Mouse (Mus musculus) CH12.LX (cell line): Measurements from ENCODE around the gene Tmem39b. TPM values are rescaled to one million over a fixed set of nuclear protein-coding genes. Genes with fewer than 3 reads are reported as not detected.

Source experiments
- DNase-seq: peaks from one replicate; pipeline ENCODE4 v3.0.0-alpha.2; 2013; ENCODE audit errors: extremely low read depth
- H3K27ac ChIP-seq: 2 replicates; pipeline ENCODE4 v1.5.1; 2012; ENCODE audit warnings: low read depth, mild to moderate bottlenecking, control low read depth, moderate library complexity; ENCODE audit not compliant: insufficient read depth
- H3K27me3 ChIP-seq: replicated peaks from 2 replicates; pipeline ENCODE3; 2012; ENCODE audit warnings: inconsistent platforms
- H3K36me3 ChIP-seq, 2 experiments: replicated peaks in 1 of 2; 2 replicates each; pipeline versions ENCODE3 to v1.6.1; 2012; ENCODE audit warnings: inconsistent platforms in 1 of 2, low read length in 1 of 2, mild to moderate bottlenecking in 1 of 2, mixed read lengths in 1 of 2, moderate library complexity in 1 of 2; ENCODE audit not compliant: control insufficient read depth in 1 of 2, insufficient read depth in 1 of 2
- H3K4me1 ChIP-seq, 2 experiments: 2 replicates each; pipeline ENCODE4 v1.6.1; 2012; ENCODE audit warnings: inconsistent platforms in 1 of 2, moderate library complexity in 1 of 2; ENCODE audit not compliant: insufficient read depth in 2 of 2, control insufficient read depth in 1 of 2
- H3K4me2 ChIP-seq: 2 replicates; pipeline ENCODE4 v1.6.1; 2012; ENCODE audit warnings: low read depth, mild to moderate bottlenecking, control low read depth; ENCODE audit not compliant: poor library complexity, insufficient read depth, severe bottlenecking
- H3K4me3 ChIP-seq, 3 experiments: fragments of 150-350 bp in 1 of 3; sonication (generic) in 1 of 3; replicated peaks in 1 of 3; 2 replicates each; pipeline versions ENCODE3 to v1.5.1; 2011 to 2012; ENCODE audit warnings: low read depth in 2 of 3, low read length in 2 of 3, mild to moderate bottlenecking in 2 of 3, moderate library complexity in 2 of 3, control low read depth in 1 of 3, improper control_type of control experiment in 1 of 3, inconsistent platforms in 1 of 3, mixed read lengths in 1 of 3; ENCODE audit not compliant: poor library complexity in 1 of 3
- H3K79me2 ChIP-seq: replicated peaks from 2 replicates; pipeline ENCODE4 v1.6.1; 2012; ENCODE audit warnings: mild to moderate bottlenecking, moderate library complexity; ENCODE audit not compliant: control insufficient read depth, poor library complexity, insufficient read depth, severe bottlenecking; ENCODE audit errors: extremely low read depth
- H3K9ac ChIP-seq: 2 replicates; pipeline ENCODE4 v1.6.1; 2012; ENCODE audit warnings: low read depth, mild to moderate bottlenecking, control low read depth, moderate library complexity; ENCODE audit not compliant: insufficient read depth
- H3K9me3 ChIP-seq: replicated peaks from 2 replicates; pipeline ENCODE3; 2012; ENCODE audit warnings: low read length, inconsistent platforms, mixed read lengths
- CHD1 ChIP-seq: IDR thresholded peaks from 2 replicates; pipeline ENCODE4 v1.6.1; 2012; ENCODE audit warnings: low read depth, low read length, improper control_type of control experiment, inconsistent platforms
- CTCF ChIP-seq, 2 experiments: IDR thresholded peaks in 1 of 2; conservative IDR thresholded peaks in 1 of 2; 2 replicates each; pipeline ENCODE4 v1.5.1; 2011 to 2012; ENCODE audit warnings: low read depth in 2 of 2, low read length in 2 of 2, improper control_type of control experiment in 1 of 2, inconsistent platforms in 1 of 2, mild to moderate bottlenecking in 1 of 2, moderate library complexity in 1 of 2
- JUN ChIP-seq: IDR thresholded peaks from 2 replicates; pipeline ENCODE4 v1.6.1; 2011; ENCODE audit warnings: low read depth, mild to moderate bottlenecking, low read length, improper control_type of control experiment, moderate library complexity; ENCODE audit not compliant: insufficient read depth
- KAT2A ChIP-seq: IDR thresholded peaks from 2 replicates; pipeline ENCODE4 v1.6.1; 2012; ENCODE audit warnings: low read length, improper control_type of control experiment, inconsistent platforms; ENCODE audit not compliant: insufficient replicate concordance
- MAFK ChIP-seq: IDR thresholded peaks from 2 replicates; pipeline ENCODE4 v1.6.1; 2011; ENCODE audit warnings: low read length, improper control_type of control experiment; ENCODE audit not compliant: insufficient replicate concordance
- MEF2A ChIP-seq: IDR thresholded peaks from 2 replicates; pipeline ENCODE4 v1.6.1; 2014; ENCODE audit warnings: low read depth, mild to moderate bottlenecking, inconsistent platforms, low read length, improper control_type of control experiment, borderline replicate concordance
- MXI1 ChIP-seq: IDR thresholded peaks from 2 replicates; pipeline ENCODE4 v1.6.1; 2011; ENCODE audit warnings: mild to moderate bottlenecking, low read depth, low read length, improper control_type of control experiment
- NELFE ChIP-seq: IDR thresholded peaks from 2 replicates; pipeline ENCODE4 v1.6.1; 2011; ENCODE audit warnings: low read depth, low read length, improper control_type of control experiment
- PAX5 ChIP-seq: IDR thresholded peaks from 2 replicates; pipeline ENCODE4 v1.6.1; 2012; ENCODE audit warnings: low read length, inconsistent platforms, mixed read lengths
- POLR2A ChIP-seq: IDR thresholded peaks from 2 replicates; pipeline ENCODE4 v1.6.1; 2011; ENCODE audit warnings: low read depth, mild to moderate bottlenecking, improper control_type of control experiment, low read length
- POLR2AphosphoS2 ChIP-seq: IDR thresholded peaks from 2 replicates; pipeline ENCODE4 v1.6.1; 2011; ENCODE audit warnings: low read depth, low read length, improper control_type of control experiment
- RCOR1 ChIP-seq: conservative IDR thresholded peaks from 2 replicates; pipeline ENCODE4 v1.6.1; 2012; ENCODE audit warnings: low read depth, mild to moderate bottlenecking, inconsistent platforms, low read length, improper control_type of control experiment
- UBTF ChIP-seq: IDR thresholded peaks from 2 replicates; pipeline ENCODE4 v1.6.1; 2012; ENCODE audit warnings: low read depth, mild to moderate bottlenecking, inconsistent platforms, low read length, improper control_type of control experiment, moderate library complexity
- USF2 ChIP-seq: conservative IDR thresholded peaks from 2 replicates; pipeline ENCODE4 v1.6.1; 2011; ENCODE audit warnings: low read depth, low read length, improper control_type of control experiment
- ZC3H11A ChIP-seq: IDR thresholded peaks from 2 replicates; pipeline ENCODE4 v1.6.1; 2012; ENCODE audit warnings: low read depth, mild to moderate bottlenecking, inconsistent platforms, low read length, improper control_type of control experiment
- ZNF384 ChIP-seq: IDR thresholded peaks from 2 replicates; pipeline ENCODE4 v1.6.1; 2012; ENCODE audit warnings: low read depth, low read length, improper control_type of control experiment, inconsistent platforms
- dilution Hi-C: fragments of 300-500 bp; cut with MboI; formaldehyde crosslinking; loops from 2 replicates; pipeline ENCODE4 v1.14.3; 2020; ENCODE audit warnings: low sequenced_read_pairs; ENCODE audit not compliant: extremely low pct_unique_long_range_greater_than_20kb, extremely low pct_ligation_motif_present
- in situ Hi-C: fragments of 300-500 bp; cut with MboI; formaldehyde crosslinking; loops from 3 replicates; pipeline ENCODE4 v1.14.3; 2019; ENCODE audit warnings: low sequenced_read_pairs, low pct_ligation_motif_present, low pct_unique_long_range_greater_than_20kb, mixed read lengths
- polyA plus RNA-seq: library from polyadenylated mRNA; unstranded; fragments of >175 nt; gene quantifications from 2 replicates; pipeline ENCODE4 v1.2.1, GENCODE M21; 2012; ENCODE audit warnings: low read depth; ENCODE audit not compliant: insufficient read length
- total RNA-seq, 2 experiments: library from RNA; depleted of rRNA; stranded (reverse); fragments of 300-350 nt in 1 of 2; fragments of >200 nt in 1 of 2; gene quantifications; 2 replicates each; pipeline ENCODE4 v1.2.3; 2012 to 2014

Tmem39b gene
- total and polyA plus RNA-seq, 3 experiments = 11.3 to 37.7 (median 14.6) TPM

- H3K9ac ChIP-seq = peak overlapping the region; percentile 95
- DNase-seq = no peak
- no peaks in the 10 kb centered on the region for H3K9me3 ChIP-seq
- peaks cover 4 to 33% of the 10 kb centered on the region in 2 experiments for H3K4me1 ChIP-seq
- no peaks in the 10 kb centered on the region for H3K27me3 ChIP-seq
- dilution Hi-C loops = no loop called here
- H3K27ac ChIP-seq = peak overlapping the region; percentile 78; the same call in 1 of the 2 replicates
- H3K36me3 ChIP-seq = peaks cover 42 to 66% of the 10 kb centered on the region in 2 experiments
- in situ Hi-C loops = no loop called here
- no peak for TF ChIP-seq MEF2A
- TF ChIP-seq POLR2A = no peak; the same call in 1 of the 2 replicates
- no peak for TF ChIP-seq MXI1
- TF ChIP-seq ZC3H11A = no peak
- no peak for TF ChIP-seq CTCF (conservative IDR thresholded peaks at IDR 0.05 in 1 of 2, IDR thresholded peaks at IDR 0.05 in 1 of 2; ENCODE audit: low read depth in 2 of 2, low read length in 2 of 2)
- 0 out of 2 replicates have a peak, but pooled peaks have one; percentile 20 for TF ChIP-seq KAT2A
- TF ChIP-seq NELFE = no peak
- TF ChIP-seq USF2 = no peak
- no peak for TF ChIP-seq POLR2AphosphoS2
- TF ChIP-seq MAFK = no peak
- no peak for TF ChIP-seq JUN
- TF ChIP-seq CHD1 = 0 out of 2 replicates have a peak, but pooled peaks have one; percentile 44
- no peak for TF ChIP-seq PAX5
- no peak for TF ChIP-seq UBTF
- TF ChIP-seq ZNF384 = no peak
- peaks cover 28% of the 10 kb centered on the region for H3K79me2 ChIP-seq
- H3K4me2 ChIP-seq = peak overlapping the region; percentile 90
- H3K4me3 ChIP-seq = peak overlapping the region; percentile 61 to 83 (median 76)
Measured at GRCm38 (mm10) chr4:129640101-129640637, 56.5 kb downstream of the Tmem39b start.

- Histone ChIP-seq H3K4me3 (peak overlapping the region in 1 of 3 experiments; percentile 61), H3K79me2 (peaks cover 28% of the 10 kb centered on the region), H3K9ac (peak overlapping the region; percentile 95; the same call in 1 of the 2 replicates), H3K4me1 (peaks cover 4 to 32% of the 10 kb centered on the region in 2 experiments), H3K4me2 (0 out of 2 replicates have a peak overlapping the region, but pooled peaks have one; percentile 1), H3K27me3 (no peaks in the 10 kb centered on the region), H3K36me3 (peaks cover 44 to 66% of the 10 kb centered on the region in 2 experiments), H3K9me3 (no peaks in the 10 kb centered on the region), H3K27ac (no peak overlapping the region)
- in situ Hi-C loops = no loop called here
- dilution Hi-C loops = no loop called here
- no peak for DNase-seq
- TF ChIP-seq RCOR1 (no peak), NELFE (no peak)
Measured at GRCm38 (mm10) chr4:129639221-129639620, 57.4 kb downstream of the Tmem39b start.
